Mouse (Mus musculus): ENCODE measurements around the gene Gata1.
"Not testable (repeated sequence)": the region's sequence is repeated elsewhere in the genome, so short reads cannot be mapped to it uniquely, and the experiment has no call there.

The Gata1 gene

DNA sequence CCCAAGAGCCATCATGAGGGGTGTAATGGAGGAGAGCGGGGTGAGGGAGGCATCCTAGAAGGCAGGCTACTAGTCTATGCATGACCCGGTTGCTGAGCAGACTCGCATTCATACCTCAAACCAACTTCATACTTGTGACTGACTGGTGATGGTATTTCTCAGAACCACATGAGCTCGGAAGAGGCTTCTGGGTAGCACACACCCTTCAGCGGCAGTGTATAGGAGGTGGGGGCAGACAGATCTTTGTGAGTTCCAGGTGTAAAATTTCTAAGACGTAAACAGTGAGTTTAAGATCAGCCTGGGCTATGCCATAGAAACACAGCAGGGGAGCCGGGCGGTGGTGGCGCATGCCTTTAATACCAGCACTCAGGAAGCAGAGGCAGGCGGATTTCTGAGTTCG is at the start of gene Gata1:
Gene Gata1 (minus strand): TSS at position 180 of the 400 bp plus-strand sequence.
- DNase-seq: no peak

DNA sequence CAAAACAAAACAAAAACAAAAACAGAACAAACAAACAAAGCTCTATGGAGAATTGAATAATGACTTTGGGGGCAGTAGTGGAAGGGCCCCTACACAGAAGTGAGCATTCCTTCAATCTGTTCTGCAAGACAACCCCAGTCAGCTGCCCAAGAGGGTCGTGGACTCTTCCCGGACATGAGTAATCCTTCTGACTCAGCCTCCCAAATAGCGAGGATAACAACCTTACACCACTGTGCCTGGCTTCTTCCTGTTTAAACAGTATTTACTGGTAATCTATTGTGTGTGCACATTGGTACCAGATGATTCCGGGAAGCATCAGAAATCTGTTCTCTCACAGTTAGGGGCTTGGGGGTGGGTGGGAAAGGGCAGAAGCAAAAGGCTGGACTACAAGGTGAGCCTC is 48.9 kb upstream of the Gata1 start:
- DNase-seq: no peak

GRCm38 (mm10) chrX:8024795-8025194 is 46.9 kb upstream of the Gata1 start:
- no peak for DNase-seq

- DNase-seq: no peak
Observed at GRCm38 (mm10) chrX:8020111-8020778, 42.4 kb upstream of the Gata1 start.

- no peak for DNase-seq
Observed at GRCm38 (mm10) chrX:8018286-8018685, 40.4 kb upstream of the Gata1 start, which contains the start of gene Glod5. Glod5 (minus strand) TSS chrX:8018492.

GRCm38 (mm10) chrX:8017142-8017541 is 39.3 kb upstream of the Gata1 start:
- DNase-seq: no peak

DNA sequence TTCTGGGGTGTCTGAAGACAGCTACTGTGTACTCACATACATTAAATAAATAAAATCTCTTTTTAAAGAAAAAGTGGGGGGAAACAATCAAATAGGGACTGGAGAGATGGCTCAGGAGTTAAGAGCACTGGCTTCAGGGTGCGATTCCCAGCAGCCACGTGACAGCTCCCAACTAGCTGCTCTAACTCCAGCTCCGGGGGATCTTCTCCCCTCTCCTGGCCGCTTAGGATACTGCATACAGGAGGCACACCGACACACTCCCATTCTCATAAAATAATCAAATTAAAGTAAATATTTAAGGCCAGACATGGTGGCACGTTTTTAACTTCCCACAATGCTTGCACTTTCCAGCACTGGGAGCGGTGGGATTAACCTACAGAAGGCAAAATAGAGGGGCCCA is 37.8 kb upstream of the Gata1 start:
- not testable (repeated sequence) for DNase-seq

- no peak for DNase-seq
Observed at GRCm38 (mm10) chrX:8013569-8014314, 35.9 kb upstream of the Gata1 start.

GRCm38 (mm10) chrX:8013157-8013556 is 35.3 kb upstream of the Gata1 start:
- no peak for DNase-seq

GRCm38 (mm10) chrX:8009356-8009755 is 31.5 kb upstream of the Gata1 start:
- not testable (repeated sequence) for DNase-seq

DNA sequence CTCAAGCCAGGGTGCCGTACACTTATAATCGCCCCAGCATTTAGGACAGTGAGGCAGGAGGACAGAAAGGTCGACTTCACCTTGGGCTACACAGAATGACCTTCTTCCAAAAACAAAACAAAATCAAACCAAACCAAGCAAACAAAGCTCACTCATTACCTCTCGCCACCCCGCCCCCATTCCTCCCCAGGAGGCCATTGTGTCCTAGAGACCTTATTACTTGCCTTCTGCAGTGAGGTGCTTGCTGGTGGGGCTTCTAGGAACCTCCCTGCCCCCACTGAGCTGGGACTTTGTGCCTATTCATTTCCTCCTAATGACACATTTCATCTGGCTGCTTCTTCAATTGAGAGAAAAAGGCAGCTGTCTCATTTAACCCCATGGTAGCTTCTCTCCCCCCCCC is 30.7 kb upstream of the Gata1 start:
- no peak for DNase-seq

DNA sequence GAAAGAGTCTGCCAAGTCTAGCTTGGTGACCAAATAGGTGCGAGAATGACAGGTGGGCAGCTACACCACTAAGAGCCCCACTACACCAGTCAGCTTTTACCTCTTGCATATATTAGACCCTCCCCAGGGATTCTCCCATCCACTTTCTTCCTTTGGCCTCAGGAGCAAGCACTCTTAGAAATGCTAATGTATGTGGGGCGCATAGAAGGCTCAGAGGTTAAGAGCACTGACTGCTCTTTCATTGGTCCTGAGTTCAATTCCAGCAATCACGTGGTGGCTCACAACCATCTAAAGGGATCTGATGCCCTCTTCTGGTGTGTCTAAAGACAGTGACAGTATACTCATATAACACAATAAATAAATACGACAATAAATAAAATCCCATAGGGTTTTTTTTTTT is 25.1 kb upstream of the Gata1 start:
- DNase-seq: no peak

GRCm38 (mm10) chrX:8002001-8002400 is 24.1 kb upstream of the Gata1 start:
- no peak for DNase-seq

GRCm38 (mm10) chrX:8000546-8001192 is 22.8 kb upstream of the Gata1 start:
- DNase-seq: no peak

GRCm38 (mm10) chrX:7993068-7993735 is 15.3 kb upstream of the Gata1 start:
- DNase-seq: no peak

GRCm38 (mm10) chrX:7992379-7993067 is 14.7 kb upstream of the Gata1 start:
- no peak for DNase-seq

- no peak for DNase-seq
Observed at GRCm38 (mm10) chrX:7981368-7981767, 3.5 kb upstream of the Gata1 start.

- DNase-seq: no peak
Observed at GRCm38 (mm10) chrX:7971292-7971691, 6.6 kb downstream of the Gata1 start.

DNA sequence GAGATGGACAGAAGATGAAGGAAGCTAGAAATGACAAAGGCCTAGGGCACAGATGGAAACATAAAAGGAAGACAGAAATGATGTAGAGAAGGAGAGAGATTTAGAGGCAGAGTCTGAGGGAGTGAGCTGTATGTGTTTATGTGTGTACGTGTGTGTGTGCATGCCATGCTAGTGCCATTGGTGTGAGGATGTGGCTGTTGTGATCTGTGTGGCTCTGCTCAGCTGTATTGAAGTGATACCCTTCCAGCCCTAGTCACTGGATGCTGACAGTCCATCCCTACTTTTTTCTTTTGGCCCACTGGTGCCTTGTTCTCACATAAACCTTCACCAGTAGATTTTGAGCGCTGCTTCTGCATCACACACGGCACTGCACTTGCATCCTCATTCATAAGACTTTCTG is 9.0 kb downstream of the Gata1 start:
- DNase-seq: no peak

DNA sequence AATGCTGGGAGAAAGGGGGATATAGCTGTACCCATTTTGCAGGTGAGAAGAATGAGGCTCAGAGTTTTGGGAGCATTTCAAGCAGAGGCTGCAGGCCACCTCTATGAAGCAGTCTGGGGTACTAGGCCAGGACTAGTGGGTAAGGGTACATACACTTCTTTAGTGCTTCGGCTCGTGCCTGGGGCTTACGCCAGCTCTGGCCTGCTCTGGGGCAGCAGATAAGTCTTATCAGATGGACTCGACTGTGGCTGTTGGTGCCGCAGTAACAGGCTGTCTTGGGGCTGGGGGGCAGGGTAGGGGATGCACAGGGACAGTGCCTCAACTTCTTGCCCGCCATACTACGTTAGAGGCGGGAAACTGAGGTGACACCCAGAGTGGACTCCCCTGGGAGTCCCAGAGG is 9.6 kb downstream of the Gata1 start:
- DNase-seq: no peak

GRCm38 (mm10) chrX:7967596-7968201 is 10.2 kb downstream of the Gata1 start:
- no peak for DNase-seq

GRCm38 (mm10) chrX:7966161-7966560 is 11.7 kb downstream of the Gata1 start:
- no peak for DNase-seq
